Mouse (Mus musculus) myocyte (in vitro differentiated cells): ENCODE data around the gene Higd1c. TPM values are rescaled to one million over a fixed set of nuclear protein-coding genes. Genes with fewer than 3 reads are reported as not detected.

ENCODE experiments used
- H3K27me3 ChIP-seq: one replicate; pipeline ENCODE4 v1.6.1; 2011; ENCODE audit not compliant: control insufficient read depth, insufficient read depth, insufficient read length
- H3K36me3 ChIP-seq: one replicate; pipeline ENCODE4 v1.6.1; 2011; ENCODE audit not compliant: control insufficient read depth, insufficient read depth
- H3K4me2 ChIP-seq: one replicate; pipeline ENCODE4 v1.6.1; 2011; ENCODE audit warnings: low read depth, control low read depth
- H3K4me3 ChIP-seq: one replicate; pipeline ENCODE4 v1.5.1; 2011; ENCODE audit warnings: mild to moderate bottlenecking, control low read depth, moderate library complexity
- H3K79me2 ChIP-seq: one replicate; pipeline ENCODE4 v1.6.1; 2011; ENCODE audit not compliant: control insufficient read depth, insufficient read depth
- H3ac ChIP-seq: one replicate; pipeline ENCODE4 v1.6.1; 2011; ENCODE audit not compliant: control insufficient read depth, insufficient read length
- CEBPB ChIP-seq: IDR thresholded peaks from 2 replicates; pipeline ENCODE4 v1.6.1; 2011; ENCODE audit warnings: mild to moderate bottlenecking, moderate library complexity; ENCODE audit not compliant: poor library complexity, insufficient read depth, severe bottlenecking
- E2F4 ChIP-seq: IDR thresholded peaks from one replicate; pipeline ENCODE4 v1.6.1; 2011; ENCODE audit warnings: mild to moderate bottlenecking, control low read depth, moderate library complexity; ENCODE audit not compliant: insufficient read depth
- MAX ChIP-seq: IDR thresholded peaks from one replicate; pipeline ENCODE4 v1.6.1; 2011; ENCODE audit warnings: low read depth, mild to moderate bottlenecking, control low read depth
- MYOD1 ChIP-seq, 3 experiments: IDR thresholded peaks; one replicate each; pipeline ENCODE4 v1.6.1; 2011; ENCODE audit warnings: control low read depth in 2 of 3, low read depth in 2 of 3, mild to moderate bottlenecking in 2 of 3, moderate library complexity in 1 of 3; ENCODE audit not compliant: insufficient read length in 2 of 3, control insufficient read depth in 1 of 3
- MYOG ChIP-seq, 3 experiments: IDR thresholded peaks; one replicate each; pipeline ENCODE4 v1.6.1; 2011; ENCODE audit warnings: control low read depth in 2 of 3, low read depth in 2 of 3, mild to moderate bottlenecking in 2 of 3; ENCODE audit not compliant: insufficient read length in 2 of 3, control insufficient read depth in 1 of 3, insufficient read depth in 1 of 3
- POLR2A ChIP-seq: IDR thresholded peaks from one replicate; pipeline ENCODE4 v1.6.1; 2011; ENCODE audit warnings: low read depth, mild to moderate bottlenecking, control low read depth, moderate library complexity; ENCODE audit not compliant: insufficient read length
- POLR2AphosphoS2 ChIP-seq: IDR thresholded peaks from one replicate; pipeline ENCODE4 v1.6.1; 2011; ENCODE audit warnings: low read depth, control low read depth; ENCODE audit not compliant: insufficient read length
- REST ChIP-seq: IDR thresholded peaks from one replicate; pipeline ENCODE4 v1.6.1; 2011; ENCODE audit warnings: mild to moderate bottlenecking, control low read depth, moderate library complexity; ENCODE audit not compliant: insufficient read depth, insufficient read length
- SRF ChIP-seq: IDR thresholded peaks from one replicate; pipeline ENCODE4 v1.6.1; 2011; ENCODE audit warnings: low read depth; ENCODE audit not compliant: control insufficient read depth, insufficient read length
- TCF12 ChIP-seq: IDR thresholded peaks from one replicate; pipeline ENCODE4 v1.6.1; 2011; ENCODE audit warnings: mild to moderate bottlenecking, control low read depth; ENCODE audit not compliant: poor library complexity, insufficient read depth, severe bottlenecking
- TCF3 ChIP-seq: IDR thresholded peaks from one replicate; pipeline ENCODE4 v1.6.1; 2011; ENCODE audit warnings: low read depth, control low read depth; ENCODE audit not compliant: insufficient read length
- USF1 ChIP-seq: IDR thresholded peaks from one replicate; pipeline ENCODE4 v1.6.1; 2011; ENCODE audit warnings: low read depth, mild to moderate bottlenecking, control low read depth, moderate library complexity
- polyA plus RNA-seq: library from polyadenylated mRNA; unstranded; fragments of >200 nt; fragmentation: generic; extraction: Trizol; gene quantifications from one replicate; pipeline ENCODE4 v1.2.1, GENCODE M21; 2012; ENCODE audit warnings: missing spikeins

The Higd1c gene
- polyA plus RNA-seq, 1 experiment = not detected

DNA sequence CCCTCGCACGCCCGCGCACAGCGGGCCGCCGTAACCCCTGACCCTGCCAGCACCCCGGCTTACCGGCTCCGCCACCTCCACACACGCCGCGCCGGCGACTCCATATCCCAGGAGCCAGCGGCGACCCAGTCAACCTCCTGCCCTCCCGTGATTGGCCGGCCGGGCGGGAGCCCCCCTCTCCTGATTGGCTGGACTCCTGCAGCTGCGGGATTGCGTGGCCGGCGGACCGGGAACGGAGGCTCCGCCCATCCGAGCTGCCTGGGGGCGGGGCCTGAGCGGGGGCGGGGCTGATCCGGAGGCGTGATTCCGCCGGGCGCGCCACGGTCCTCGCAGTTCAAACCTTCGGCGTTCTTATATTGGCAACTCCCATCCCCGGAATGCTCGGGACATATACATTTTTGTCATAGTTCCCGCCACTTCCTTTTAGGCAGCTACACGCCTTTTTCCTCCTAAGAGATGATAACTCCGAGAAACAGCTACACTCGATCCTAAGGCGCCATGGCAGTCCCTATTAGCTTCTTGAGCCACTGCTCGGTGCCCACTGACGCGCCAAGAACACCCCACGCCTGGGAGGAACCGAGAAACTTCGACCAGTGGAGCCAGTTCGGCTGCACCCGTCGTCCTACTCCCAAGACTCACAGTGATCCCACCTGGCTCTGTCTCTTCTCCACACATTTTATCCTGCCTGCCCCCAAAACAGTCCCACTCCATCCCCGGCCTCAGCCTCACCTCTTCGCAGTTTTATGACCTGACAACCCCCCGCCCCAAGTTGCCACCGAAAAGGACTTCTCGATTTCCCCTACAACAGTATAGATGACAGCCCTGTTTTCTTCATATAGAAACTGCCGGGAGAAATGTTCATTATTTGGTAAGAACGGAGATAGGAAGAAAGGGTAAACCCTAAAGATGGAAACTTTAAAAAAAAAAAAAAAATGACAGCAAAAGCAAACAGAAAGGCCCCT, 58.8 kb downstream of the Higd1c start:
- Histone ChIP-seq H3K36me3 (no peaks in the 10 kb centered on the region), H3ac (peak overlapping the region; percentile 62), H3K4me3 (peak overlapping the region; percentile 31), H3K27me3 (no peaks in the 10 kb centered on the region), H3K4me2 (peak overlapping the region; percentile 100), H3K79me2 (peaks cover 38% of the 10 kb centered on the region)
- TF ChIP-seq MYOG (IDR thresholded peaks at IDR 0.05; ENCODE audit: control insufficient read depth in 1 of 3, insufficient read depth in 1 of 3, insufficient read length in 2 of 3, low read depth in 2 of 3) (no peak), POLR2AphosphoS2 (peak; percentile 90), SRF (no peak), MYOD1 (IDR thresholded peaks at IDR 0.05; ENCODE audit: control insufficient read depth in 1 of 3, insufficient read length in 2 of 3, low read depth in 2 of 3) (peak in 1 of 3 experiments; percentile 12), MAX (no peak), CEBPB (no peak), TCF3 (no peak), TCF12 (no peak), E2F4 (peak; percentile 63), REST (no peak), USF1 (no peak), POLR2A (peak; percentile 97)

- Histone ChIP-seq H3K4me2 (peak overlapping the region; percentile 100), H3K4me3 (peak overlapping the region; percentile 31), H3K36me3 (no peaks in the 10 kb centered on the region), H3K79me2 (peaks cover 31% of the 10 kb centered on the region), H3K27me3 (no peaks in the 10 kb centered on the region), H3ac (no peak overlapping the region)
- TF ChIP-seq REST (no peak), USF1 (no peak), POLR2A (no peak), POLR2AphosphoS2 (no peak), TCF3 (no peak), CEBPB (no peak), E2F4 (no peak), MYOG (IDR thresholded peaks at IDR 0.05; ENCODE audit: control insufficient read depth in 1 of 3, insufficient read depth in 1 of 3, insufficient read length in 2 of 3, low read depth in 2 of 3) (peak in 1 of 3 experiments; percentile 76), TCF12 (no peak), SRF (no peak), MAX (no peak), MYOD1 (IDR thresholded peaks at IDR 0.05; ENCODE audit: control insufficient read depth in 1 of 3, insufficient read length in 2 of 3, low read depth in 2 of 3) (peak in 2 of 3 experiments; percentile 18 to 77)
These were observed 59.6 kb downstream of the Higd1c start for GRCm38 (mm10) chr15:100423916-100424315.

DNA sequence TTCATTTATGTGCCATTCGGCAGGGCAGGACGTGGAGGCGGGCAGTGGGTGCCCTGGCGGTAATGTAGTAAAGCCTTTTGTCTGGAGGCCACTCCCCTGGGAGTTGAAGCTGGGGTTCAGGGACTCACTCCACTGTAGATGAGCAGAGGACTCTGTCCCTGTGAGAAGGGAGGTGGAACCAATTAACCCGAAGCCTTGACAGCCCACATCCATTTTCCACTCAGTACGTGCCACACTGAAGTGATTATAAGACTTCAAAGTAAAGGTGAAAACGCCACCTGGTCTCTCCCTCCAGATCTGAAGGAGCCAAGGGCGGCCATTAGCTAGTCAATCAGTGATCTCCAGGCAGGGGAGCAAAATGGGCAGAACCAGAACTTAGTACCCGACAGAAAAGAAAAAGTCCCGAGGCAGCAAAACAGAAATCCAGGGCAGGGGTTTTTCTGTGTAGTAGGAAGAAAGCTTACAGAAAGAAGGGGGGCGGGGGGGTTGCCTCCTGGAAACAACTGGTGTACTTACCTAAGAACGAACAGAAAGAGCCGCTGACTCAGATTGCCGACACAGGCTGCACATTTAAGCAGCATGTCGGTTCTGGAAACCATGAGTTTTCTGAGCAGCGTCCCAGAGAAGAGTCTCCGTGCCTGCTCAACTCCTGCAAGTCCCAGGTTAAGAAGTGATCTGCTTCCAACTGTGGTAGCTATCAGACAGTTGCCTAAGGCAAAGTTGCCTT, 60.2 kb downstream of the Higd1c start, which contains the start of gene Slc11a2:
Gene Slc11a2 (minus strand): TSS at position 677 of the 727 bp plus-strand sequence.
- H3K4me3 ChIP-seq = peak within 1 kb of the TSS; percentile 31
- H3K27me3 ChIP-seq = no peaks in the 10 kb centered on the region
- TF ChIP-seq MAX = no peak
- TF ChIP-seq POLR2AphosphoS2 = no peak
- no peak for TF ChIP-seq MYOG (IDR thresholded peaks at IDR 0.05; ENCODE audit: control insufficient read depth in 1 of 3, insufficient read depth in 1 of 3, insufficient read length in 2 of 3, low read depth in 2 of 3)
- TF ChIP-seq MYOD1 (IDR thresholded peaks at IDR 0.05; ENCODE audit: control insufficient read depth in 1 of 3, insufficient read length in 2 of 3, low read depth in 2 of 3) = no peak
- TF ChIP-seq USF1 = no peak
- no peak for TF ChIP-seq TCF12
- no peak for TF ChIP-seq SRF
- TF ChIP-seq CEBPB = no peak
- TF ChIP-seq POLR2A = no peak
- no peak for TF ChIP-seq E2F4
- no peak for TF ChIP-seq TCF3
- no peak for TF ChIP-seq REST

GRCm38 (mm10) chr15:100428296-100428905, 64.1 kb downstream of the Higd1c start:
- Histone ChIP-seq H3ac (no peak overlapping the region), H3K4me2 (no peak overlapping the region), H3K27me3 (no peaks in the 10 kb centered on the region), H3K36me3 (no peaks in the 10 kb centered on the region), H3K79me2 (no peaks in the 10 kb centered on the region), H3K4me3 (no peak overlapping the region)
- TF ChIP-seq REST = no peak
- TF ChIP-seq SRF = no peak
- TF ChIP-seq CEBPB = no peak
- no peak for TF ChIP-seq E2F4
- TF ChIP-seq POLR2AphosphoS2 = no peak
- TF ChIP-seq USF1 = no peak
- TF ChIP-seq MYOG (IDR thresholded peaks at IDR 0.05; ENCODE audit: control insufficient read depth in 1 of 3, insufficient read depth in 1 of 3, insufficient read length in 2 of 3, low read depth in 2 of 3) = peak in 1 of 3 experiments; percentile 34
- TF ChIP-seq MAX = no peak
- peak; percentile 36 for TF ChIP-seq TCF12
- no peak for TF ChIP-seq TCF3
- TF ChIP-seq MYOD1 (IDR thresholded peaks at IDR 0.05; ENCODE audit: control insufficient read depth in 1 of 3, insufficient read length in 2 of 3, low read depth in 2 of 3) = peak; percentile 87 to 92 (median 87)
- TF ChIP-seq POLR2A = no peak

More for the DNA sequence above, 60.2 kb downstream of the Higd1c start, which contains the start of gene Slc11a2:
- no peaks in the 10 kb centered on the region for H3K36me3 ChIP-seq
- no peak within 1 kb of the TSS for H3ac ChIP-seq
- H3K4me2 ChIP-seq = peak within 1 kb of the TSS; percentile 100
- peaks cover 24% of the 10 kb centered on the region for H3K79me2 ChIP-seq
